Mouse (Mus musculus): ENCODE data around the gene Ppef1.
"Not testable (repeated sequence)": the region's sequence is repeated elsewhere in the genome, so short reads cannot be mapped to it uniquely, and the experiment has no call there.

Gene Ppef1

GRCm38 (mm10) chrX:160735650-160736049, at the start of gene Ppef1:
Ppef1 (minus strand) TSS chrX:160735765.
- DNase-seq (ENCODE audit: low spot score in 2 of 2) = no peak

- no peak for DNase-seq (ENCODE audit: low spot score in 2 of 2)
Measured at GRCm38 (mm10) chrX:160782276-160782675, 46.7 kb upstream of the Ppef1 start.

DNA sequence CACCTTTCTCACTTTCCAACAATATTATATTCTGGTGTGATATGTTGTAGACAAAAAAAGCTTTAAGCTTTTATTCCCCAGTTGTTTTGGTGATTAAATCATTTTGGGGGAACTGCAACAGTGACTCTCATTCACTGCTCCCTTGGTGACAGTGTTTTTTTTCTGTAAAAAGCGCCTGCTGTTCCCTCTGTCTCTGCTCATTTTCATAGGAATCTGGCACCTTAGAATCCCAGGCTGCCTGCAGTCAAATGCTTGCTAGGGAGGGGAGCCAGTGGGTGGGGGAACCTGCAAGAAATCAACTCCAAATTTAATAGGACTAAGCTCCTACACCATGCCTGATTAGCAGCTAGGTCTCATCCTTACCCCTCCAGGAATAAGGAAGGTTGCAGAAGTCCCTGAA, 37.5 kb upstream of the Ppef1 start:
- no peak for DNase-seq (ENCODE audit: low spot score in 2 of 2)

DNA sequence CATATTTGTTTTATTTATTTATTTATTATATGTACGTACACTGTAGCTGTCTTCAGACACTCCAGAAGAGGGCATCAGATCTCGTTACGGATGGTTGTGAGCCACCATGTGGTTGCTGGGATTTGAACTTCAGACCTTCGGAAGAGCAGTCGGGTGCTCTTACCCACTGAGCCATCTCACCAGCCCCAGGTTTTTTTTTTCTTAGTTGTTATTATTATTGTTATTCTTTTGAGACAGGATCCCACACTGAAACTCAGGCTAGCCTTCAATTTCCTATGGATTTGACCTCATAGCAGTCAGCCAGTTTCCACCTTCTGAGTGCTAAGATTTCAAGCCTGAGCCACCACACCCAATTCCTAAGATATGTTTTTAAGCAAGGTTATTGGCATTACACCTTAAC, 34.1 kb upstream of the Ppef1 start:
- DNase-seq (ENCODE audit: low spot score in 2 of 2) = not testable (repeated sequence)

- no peak for DNase-seq (ENCODE audit: low spot score in 2 of 2)
Measured at GRCm38 (mm10) chrX:160767713-160768112, 32.1 kb upstream of the Ppef1 start, which contains the start of gene Rs1. Rs1 (plus strand) TSS chrX:160768013.

DNA sequence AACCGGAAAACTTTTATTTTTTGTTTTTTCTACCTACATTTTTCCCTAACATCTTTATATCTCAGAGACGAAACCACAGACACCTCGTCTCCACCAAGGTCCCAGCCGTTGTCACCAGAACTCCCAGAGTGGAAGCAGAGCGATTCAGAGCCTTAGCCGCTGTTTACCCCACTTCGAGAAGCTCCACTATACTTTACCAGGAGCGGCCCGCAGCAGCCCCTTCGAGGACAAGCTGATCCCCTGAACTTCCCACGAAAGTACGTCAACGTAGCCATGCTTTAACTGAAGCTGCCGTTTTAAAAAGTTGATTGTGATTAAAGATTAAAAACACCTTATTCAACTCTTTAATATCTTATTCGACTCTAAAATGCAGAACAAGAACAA, 30.7 kb upstream of the Ppef1 start:
- DNase-seq (ENCODE audit: low spot score in 2 of 2) = no peak

DNA sequence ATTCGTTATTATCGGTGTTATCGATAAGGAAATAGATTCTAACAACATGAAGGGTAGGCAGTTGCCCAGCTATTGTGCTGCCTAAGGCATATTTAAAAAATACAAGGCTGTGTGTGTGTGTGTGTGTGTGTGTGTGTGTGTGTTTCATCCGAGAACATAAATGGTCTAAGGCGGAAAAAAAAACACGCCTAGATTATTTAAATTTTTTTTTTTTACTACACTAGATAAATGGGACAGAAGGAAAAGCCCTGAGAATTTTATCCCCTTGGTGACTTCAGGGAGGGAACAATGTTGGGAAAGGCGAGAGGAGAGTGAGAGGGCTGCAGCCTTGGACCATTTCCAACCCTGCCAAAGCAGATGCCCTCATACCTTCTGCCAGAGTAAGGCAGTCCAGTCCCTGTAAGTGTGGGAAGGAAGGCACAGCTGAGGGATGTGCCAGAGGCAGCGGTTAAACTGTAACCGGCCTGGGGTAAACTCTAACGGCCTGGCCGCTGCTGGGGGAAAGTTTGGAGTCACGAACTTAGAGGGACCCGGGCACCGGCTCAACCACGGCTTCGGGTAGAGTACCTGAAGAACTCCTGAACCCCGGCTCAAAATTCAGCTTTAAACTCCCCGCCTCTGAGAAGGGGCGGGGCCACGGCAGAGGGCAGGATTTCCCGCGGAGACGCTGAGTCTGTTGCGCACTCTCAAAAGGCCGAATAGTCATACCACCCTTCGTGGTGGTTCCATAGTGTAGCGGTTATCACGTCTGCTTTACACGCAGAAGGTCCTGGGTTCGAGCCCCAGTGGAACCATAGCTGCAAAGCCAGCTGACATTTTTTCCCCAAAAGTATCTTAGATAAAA, 30.0 kb upstream of the Ppef1 start:
- peak; percentile 81 to 94 for DNase-seq (ENCODE audit: low spot score in 2 of 2)

DNA sequence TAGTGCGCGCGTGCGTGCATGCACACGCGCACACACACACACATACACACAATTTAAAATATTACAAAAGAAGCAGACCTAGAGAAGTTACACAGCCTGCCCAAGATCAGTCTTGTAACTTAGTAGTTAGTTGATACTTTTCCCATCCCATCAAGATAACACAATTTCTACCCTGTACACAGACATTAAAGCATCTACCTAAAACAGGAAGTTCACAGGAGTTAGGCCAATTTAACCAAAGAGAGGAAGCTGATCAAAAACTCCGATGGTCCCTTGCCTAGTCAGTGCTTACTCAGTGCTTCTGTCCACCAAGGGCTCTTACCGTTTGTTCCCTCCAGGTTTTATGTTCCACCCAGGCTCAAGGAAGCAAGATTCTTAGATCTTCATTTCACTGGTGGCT, 15.2 kb upstream of the Ppef1 start:
- DNase-seq (ENCODE audit: low spot score in 2 of 2) = no peak

DNA sequence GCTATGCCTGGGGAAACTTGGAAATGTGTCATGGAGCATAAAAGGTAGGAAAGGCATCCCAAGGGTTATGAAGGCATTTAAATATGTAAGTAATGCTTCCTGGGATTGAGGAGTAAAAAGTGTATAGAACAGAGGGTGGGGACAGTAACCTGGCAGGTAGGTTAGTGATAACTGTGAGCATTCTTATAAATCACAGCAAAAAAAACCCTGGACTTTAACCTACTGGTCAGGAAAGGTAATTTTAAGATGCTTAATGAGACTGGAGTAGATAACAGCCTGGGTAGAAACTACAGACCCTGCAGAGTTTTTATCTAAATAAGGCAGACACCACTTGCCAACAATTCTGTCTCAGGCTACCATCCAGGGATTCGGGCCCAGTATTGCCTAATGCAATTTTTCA, 13.1 kb upstream of the Ppef1 start:
- no peak for DNase-seq (ENCODE audit: low spot score in 2 of 2)

- DNase-seq (ENCODE audit: low spot score in 2 of 2) = no peak
Measured at GRCm38 (mm10) chrX:160745399-160745798, 9.8 kb upstream of the Ppef1 start.

DNA sequence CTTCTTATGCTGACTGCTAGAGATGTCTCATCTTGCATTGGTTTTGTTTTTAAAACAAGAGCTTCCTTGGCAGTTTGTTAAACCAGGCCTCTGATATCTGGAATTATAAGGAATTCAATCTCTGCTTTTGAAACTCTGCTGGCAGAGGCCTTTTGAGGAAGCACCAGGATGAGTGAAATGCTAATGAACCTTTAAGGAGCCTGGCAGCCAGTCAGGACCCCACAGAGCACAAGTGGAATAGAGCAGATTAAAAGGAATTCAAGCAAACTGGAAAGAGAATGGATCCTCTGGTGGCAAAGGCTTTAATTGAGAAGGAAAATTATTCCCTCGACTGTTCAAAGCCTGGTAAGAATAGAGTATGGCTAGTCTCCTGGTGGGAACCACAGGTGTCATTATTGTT, 36.4 kb downstream of the Ppef1 start:
- no peak for DNase-seq (ENCODE audit: low spot score in 2 of 2)

DNA sequence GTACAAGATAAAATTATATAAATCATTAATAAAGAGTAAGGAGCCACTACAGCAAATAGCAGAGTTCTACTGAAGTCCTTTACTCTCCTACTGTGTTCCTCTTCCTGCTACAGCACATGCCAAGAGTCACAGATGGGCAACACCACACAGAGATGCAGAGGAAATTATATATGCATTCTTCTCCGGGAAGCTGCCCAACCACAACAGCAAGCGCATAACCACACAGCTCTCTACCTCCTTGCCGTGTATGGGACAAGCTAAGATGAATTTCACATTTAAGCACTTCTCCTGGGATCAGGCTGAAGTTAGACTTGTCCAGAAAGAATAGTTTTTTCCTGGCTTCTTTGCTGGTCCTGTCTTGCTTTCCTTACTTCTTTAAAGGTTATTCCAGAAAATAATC, 44.0 kb downstream of the Ppef1 start:
- DNase-seq (ENCODE audit: low spot score in 2 of 2) = no peak

DNA sequence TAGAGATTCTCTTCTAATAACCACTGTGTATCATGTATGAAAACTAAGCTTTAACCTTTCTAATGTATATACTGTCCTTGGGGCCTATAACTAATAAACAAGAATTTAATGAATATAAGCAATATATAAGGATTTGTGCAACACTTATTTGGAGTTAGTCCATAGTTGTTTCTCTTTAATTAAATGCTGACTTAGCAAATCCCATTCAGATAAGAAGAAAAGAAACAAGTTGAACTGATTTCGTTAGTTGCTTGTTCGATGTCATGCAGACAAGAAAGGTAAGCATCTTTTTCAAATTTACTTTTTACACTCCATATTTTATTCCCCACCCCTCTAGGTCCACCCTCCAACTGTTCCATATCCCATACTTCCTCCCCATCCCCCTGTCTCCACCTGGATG, 45.5 kb downstream of the Ppef1 start:
- no peak for DNase-seq (ENCODE audit: low spot score in 2 of 2)

DNA sequence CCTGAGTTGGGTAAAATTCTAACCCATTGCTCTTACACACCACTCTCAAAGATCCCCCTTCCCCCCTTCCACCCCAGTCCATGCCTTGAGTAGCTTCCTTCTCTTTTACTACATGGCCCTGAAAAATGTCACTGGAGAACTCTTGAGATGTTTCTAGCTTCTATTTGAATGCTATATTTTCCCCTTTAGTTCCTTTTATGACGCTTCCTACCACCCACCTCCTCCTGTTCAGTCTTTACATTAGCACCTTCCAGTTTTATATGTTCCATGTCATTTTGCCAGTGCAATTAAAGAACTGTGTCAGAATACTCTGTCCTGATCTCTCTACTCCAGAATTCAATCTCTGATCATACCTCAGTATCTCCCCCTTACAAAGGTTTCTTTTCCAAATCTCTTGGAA, 65.6 kb downstream of the Ppef1 start:
- no peak for DNase-seq (ENCODE audit: low spot score in 2 of 2)

DNA sequence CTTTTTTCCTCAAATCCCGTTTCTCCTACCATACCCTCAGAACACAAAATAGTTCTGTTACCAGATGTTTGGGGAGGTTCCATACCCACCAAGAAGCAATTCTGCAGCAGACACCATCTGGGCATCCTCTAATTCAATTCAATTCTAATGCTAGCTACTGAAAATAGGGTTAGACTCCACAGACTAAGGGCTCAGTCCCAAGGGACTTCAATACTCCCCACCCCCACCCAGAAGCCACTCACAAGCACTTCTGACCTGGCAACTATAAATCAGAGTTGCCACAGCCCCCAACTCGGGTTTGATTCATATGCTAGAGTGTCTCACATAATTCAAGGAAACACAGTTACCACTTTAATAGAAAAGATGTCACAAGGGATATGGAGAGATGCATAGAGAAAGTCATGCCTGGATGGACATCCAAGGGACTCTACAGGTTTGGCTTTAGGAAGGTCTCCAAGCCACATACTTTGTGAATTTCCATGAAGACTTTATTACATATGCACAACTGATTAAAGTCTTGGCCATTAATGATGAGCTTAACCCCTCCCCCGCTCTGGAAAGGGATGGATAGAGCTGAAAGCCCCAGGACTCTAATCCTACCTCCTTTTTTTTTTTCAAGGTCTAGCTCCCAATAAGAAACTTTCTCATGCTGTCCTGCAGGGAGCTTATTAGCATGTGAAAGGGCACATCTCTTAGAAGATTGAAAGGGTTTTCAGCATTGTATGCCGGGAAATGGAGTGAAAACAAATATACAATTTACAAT, 124.5 kb downstream of the Ppef1 start:
- no peak for DNase-seq (ENCODE audit: low spot score in 2 of 2)

DNA sequence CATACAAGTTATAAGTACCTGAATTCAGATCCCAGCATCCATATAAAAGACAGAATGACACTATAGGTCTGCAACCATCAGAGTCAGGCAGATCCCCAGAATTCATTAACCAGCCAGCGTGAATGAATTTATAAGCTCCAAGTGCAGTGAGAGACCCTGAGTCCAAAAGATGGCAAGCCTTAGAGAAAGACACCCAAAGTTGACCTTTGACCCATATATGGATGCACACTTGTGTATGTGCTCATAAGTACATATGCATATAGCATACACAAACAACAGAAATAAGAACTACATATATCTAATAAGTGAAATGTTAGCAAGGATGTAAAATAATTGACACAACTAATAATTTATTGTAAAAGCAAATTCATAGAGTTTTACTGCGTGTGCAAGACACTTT, 125.1 kb downstream of the Ppef1 start:
- no peak for DNase-seq (ENCODE audit: low spot score in 2 of 2)

DNA sequence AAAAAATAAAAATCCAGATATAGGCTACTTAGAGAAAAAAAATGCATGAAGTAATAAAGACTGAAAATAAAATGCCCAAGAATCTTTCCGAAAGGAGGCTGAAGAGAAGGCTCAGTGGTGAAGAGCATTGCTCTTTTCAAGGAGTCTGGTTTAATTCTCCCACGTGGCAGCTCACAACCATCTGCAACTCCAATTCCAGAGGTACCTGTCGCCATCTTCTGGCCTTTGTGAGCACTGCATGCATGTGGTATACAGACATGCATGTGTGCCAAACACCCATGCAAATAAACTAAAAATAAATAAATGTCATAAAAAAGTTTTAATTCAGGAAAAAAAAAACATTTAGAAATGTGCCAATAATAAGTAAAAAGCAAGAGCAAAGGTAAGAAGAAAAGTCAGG, 125.7 kb downstream of the Ppef1 start:
- DNase-seq (ENCODE audit: low spot score in 2 of 2) = no peak

- peak in 1 of 2 experiments; percentile 36 for DNase-seq (ENCODE audit: low spot score in 2 of 2)
Measured at GRCm38 (mm10) chrX:160603981-160604541, 131.5 kb downstream of the Ppef1 start.

DNA sequence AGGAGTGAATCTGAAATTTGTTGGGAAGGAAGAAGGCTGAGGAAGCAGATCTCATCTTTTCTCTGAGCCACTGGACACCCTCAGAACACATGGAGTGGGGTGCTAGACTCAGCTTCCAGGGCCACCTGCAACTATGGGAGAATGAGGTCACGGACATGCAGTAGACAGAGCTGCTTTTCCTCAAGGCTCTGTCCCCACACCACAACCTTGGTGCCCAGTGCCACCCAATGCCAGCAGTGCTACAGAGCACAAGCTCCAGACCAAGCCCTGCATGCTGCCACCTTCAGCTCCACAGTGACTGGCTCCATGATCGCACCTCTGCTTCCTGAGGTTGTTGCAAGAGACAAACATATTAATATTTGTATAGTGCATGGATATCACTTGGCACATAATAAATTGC, 132.2 kb downstream of the Ppef1 start:
- no peak for DNase-seq (ENCODE audit: low spot score in 2 of 2)

DNA sequence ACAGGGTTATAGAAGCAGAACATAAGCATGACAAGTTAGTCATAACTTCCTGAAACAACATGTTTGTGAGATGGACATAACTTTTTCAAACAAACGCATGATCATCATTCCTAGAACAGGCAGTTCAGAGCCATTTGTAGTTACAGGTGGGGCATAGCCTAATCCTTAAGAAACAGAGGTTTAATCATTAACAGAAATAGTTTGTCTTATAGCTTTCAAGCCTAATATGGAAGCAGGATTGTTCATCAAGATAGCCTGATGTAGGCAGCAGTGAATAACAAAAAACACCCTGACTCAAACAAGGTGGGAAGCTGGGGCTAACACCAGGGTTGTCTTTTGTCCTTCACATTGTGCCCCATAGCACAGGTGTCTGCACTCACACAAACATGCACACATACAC, 132.8 kb downstream of the Ppef1 start:
- no peak for DNase-seq (ENCODE audit: low spot score in 2 of 2)

DNA sequence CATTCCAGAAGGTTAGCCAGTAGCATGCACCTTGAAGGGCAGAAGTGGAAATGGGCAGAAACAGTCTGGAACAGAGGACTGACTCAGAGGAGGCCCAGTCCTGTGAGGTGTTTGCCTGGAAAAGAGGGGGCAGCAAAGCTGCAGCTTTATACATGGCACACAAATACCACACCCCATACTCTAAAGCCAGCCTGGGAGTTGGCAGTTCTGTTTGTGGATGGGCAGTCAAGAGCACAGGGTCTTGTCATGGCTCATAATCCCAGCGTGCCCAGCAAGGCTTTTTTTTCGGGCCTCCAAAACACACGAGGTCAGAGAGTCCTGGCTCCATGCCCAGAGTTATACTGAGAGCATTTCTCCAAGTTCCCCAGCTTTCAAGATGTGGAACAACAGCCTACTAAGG, 134.5 kb downstream of the Ppef1 start:
- no peak for DNase-seq (ENCODE audit: low spot score in 2 of 2)

DNA sequence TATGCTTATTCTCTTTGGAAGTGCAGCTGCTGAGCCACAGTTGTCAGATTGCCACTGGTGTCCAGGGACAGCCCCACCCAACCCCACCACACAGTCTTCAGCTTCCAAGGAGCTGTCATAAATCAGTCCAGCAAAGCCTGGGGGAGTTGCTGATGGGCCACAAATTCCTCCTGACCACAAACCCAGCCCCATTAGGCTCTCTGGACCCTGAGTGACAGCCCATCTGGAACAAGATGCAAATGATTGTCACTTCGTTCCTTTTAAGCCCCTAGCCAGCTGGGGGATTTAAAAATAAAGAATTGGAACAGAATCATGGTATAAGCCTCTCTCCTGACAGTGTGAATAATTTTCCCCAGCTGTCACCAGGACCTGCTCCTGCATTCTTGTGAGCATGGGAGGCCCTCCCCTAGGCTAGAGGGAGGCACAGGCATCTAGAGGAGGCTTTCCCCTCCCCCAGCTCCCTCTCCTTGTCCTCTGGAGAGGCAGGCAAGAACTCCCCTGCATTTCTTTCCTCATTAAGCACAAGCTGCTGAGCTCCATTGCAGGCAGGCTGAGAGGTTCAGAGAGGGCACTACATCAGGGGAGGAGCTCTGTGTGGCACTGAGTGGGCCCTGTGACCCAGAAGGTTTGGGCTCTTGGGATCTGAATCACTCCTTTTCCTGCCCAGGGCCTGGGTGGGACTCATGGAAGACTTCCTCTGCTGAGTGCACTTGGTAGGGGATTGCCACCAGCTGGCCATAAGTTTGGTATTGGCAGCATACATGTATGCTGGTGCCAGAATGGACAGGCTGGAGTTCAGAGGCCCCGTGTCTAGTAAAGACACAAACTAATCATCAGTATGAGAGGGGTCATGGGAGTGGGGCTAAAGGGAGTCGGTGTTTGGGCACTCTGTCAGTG, 136.8 kb downstream of the Ppef1 start:
- DNase-seq (ENCODE audit: low spot score in 2 of 2) = peak in 1 of 2 experiments; percentile 32

Measured in frontal cortex, postnatal 14 days (tissue).